Mouse (Mus musculus) myocyte (in vitro differentiated cells): ENCODE data around the gene Cdc73. TPM values are rescaled to one million over a fixed set of nuclear protein-coding genes. Genes with fewer than 3 reads are reported as not detected.

Experiments used
- H3K27me3 ChIP-seq: one replicate; pipeline ENCODE4 v1.6.1; 2011; ENCODE audit not compliant: control insufficient read depth, insufficient read depth, insufficient read length
- H3K36me3 ChIP-seq: one replicate; pipeline ENCODE4 v1.6.1; 2011; ENCODE audit not compliant: control insufficient read depth, insufficient read depth
- H3K4me2 ChIP-seq: one replicate; pipeline ENCODE4 v1.6.1; 2011; ENCODE audit warnings: low read depth, control low read depth
- H3K4me3 ChIP-seq: one replicate; pipeline ENCODE4 v1.5.1; 2011; ENCODE audit warnings: mild to moderate bottlenecking, control low read depth, moderate library complexity
- H3K79me2 ChIP-seq: one replicate; pipeline ENCODE4 v1.6.1; 2011; ENCODE audit not compliant: control insufficient read depth, insufficient read depth
- H3ac ChIP-seq: one replicate; pipeline ENCODE4 v1.6.1; 2011; ENCODE audit not compliant: control insufficient read depth, insufficient read length
- CEBPB ChIP-seq: IDR thresholded peaks from 2 replicates; pipeline ENCODE4 v1.6.1; 2011; ENCODE audit warnings: mild to moderate bottlenecking, moderate library complexity; ENCODE audit not compliant: poor library complexity, insufficient read depth, severe bottlenecking
- E2F4 ChIP-seq: IDR thresholded peaks from one replicate; pipeline ENCODE4 v1.6.1; 2011; ENCODE audit warnings: mild to moderate bottlenecking, control low read depth, moderate library complexity; ENCODE audit not compliant: insufficient read depth
- MAX ChIP-seq: IDR thresholded peaks from one replicate; pipeline ENCODE4 v1.6.1; 2011; ENCODE audit warnings: low read depth, mild to moderate bottlenecking, control low read depth
- MYOD1 ChIP-seq, 3 experiments: IDR thresholded peaks; one replicate each; pipeline ENCODE4 v1.6.1; 2011; ENCODE audit warnings: control low read depth in 2 of 3, low read depth in 2 of 3, mild to moderate bottlenecking in 2 of 3, moderate library complexity in 1 of 3; ENCODE audit not compliant: insufficient read length in 2 of 3, control insufficient read depth in 1 of 3
- MYOG ChIP-seq, 3 experiments: IDR thresholded peaks; one replicate each; pipeline ENCODE4 v1.6.1; 2011; ENCODE audit warnings: control low read depth in 2 of 3, low read depth in 2 of 3, mild to moderate bottlenecking in 2 of 3; ENCODE audit not compliant: insufficient read length in 2 of 3, control insufficient read depth in 1 of 3, insufficient read depth in 1 of 3
- POLR2A ChIP-seq: IDR thresholded peaks from one replicate; pipeline ENCODE4 v1.6.1; 2011; ENCODE audit warnings: low read depth, mild to moderate bottlenecking, control low read depth, moderate library complexity; ENCODE audit not compliant: insufficient read length
- POLR2AphosphoS2 ChIP-seq: IDR thresholded peaks from one replicate; pipeline ENCODE4 v1.6.1; 2011; ENCODE audit warnings: low read depth, control low read depth; ENCODE audit not compliant: insufficient read length
- REST ChIP-seq: IDR thresholded peaks from one replicate; pipeline ENCODE4 v1.6.1; 2011; ENCODE audit warnings: mild to moderate bottlenecking, control low read depth, moderate library complexity; ENCODE audit not compliant: insufficient read depth, insufficient read length
- SRF ChIP-seq: IDR thresholded peaks from one replicate; pipeline ENCODE4 v1.6.1; 2011; ENCODE audit warnings: low read depth; ENCODE audit not compliant: control insufficient read depth, insufficient read length
- TCF12 ChIP-seq: IDR thresholded peaks from one replicate; pipeline ENCODE4 v1.6.1; 2011; ENCODE audit warnings: mild to moderate bottlenecking, control low read depth; ENCODE audit not compliant: poor library complexity, insufficient read depth, severe bottlenecking
- TCF3 ChIP-seq: IDR thresholded peaks from one replicate; pipeline ENCODE4 v1.6.1; 2011; ENCODE audit warnings: low read depth, control low read depth; ENCODE audit not compliant: insufficient read length
- USF1 ChIP-seq: IDR thresholded peaks from one replicate; pipeline ENCODE4 v1.6.1; 2011; ENCODE audit warnings: low read depth, mild to moderate bottlenecking, control low read depth, moderate library complexity
- polyA plus RNA-seq: library from polyadenylated mRNA; unstranded; fragments of >200 nt; fragmentation: generic; extraction: Trizol; gene quantifications from one replicate; pipeline ENCODE4 v1.2.1, GENCODE M21; 2012; ENCODE audit warnings: missing spikeins

Gene Cdc73
- polyA plus RNA-seq, 1 experiment, result 15.6 TPM

- Histone ChIP-seq H3K4me3 (no peak overlapping the region), H3K36me3 (peaks cover 16% of the 10 kb centered on the region), H3K27me3 (no peaks in the 10 kb centered on the region), H3ac (no peak overlapping the region), H3K4me2 (no peak overlapping the region), H3K79me2 (no peaks in the 10 kb centered on the region)
- TF ChIP-seq MAX (no peak), TCF12 (no peak), REST (no peak), MYOG (IDR thresholded peaks at IDR 0.05; ENCODE audit: control insufficient read depth in 1 of 3, insufficient read depth in 1 of 3, insufficient read length in 2 of 3, low read depth in 2 of 3) (no peak), MYOD1 (IDR thresholded peaks at IDR 0.05; ENCODE audit: control insufficient read depth in 1 of 3, insufficient read length in 2 of 3, low read depth in 2 of 3) (no peak), TCF3 (no peak), E2F4 (no peak), SRF (no peak), USF1 (no peak), POLR2AphosphoS2 (no peak), POLR2A (no peak), CEBPB (no peak)
These were observed 49.0 kb downstream of the Cdc73 start for GRCm38 (mm10) chr1:143653646-143654045.

GRCm38 (mm10) chr1:143650317-143650716 lies 52.4 kb downstream of the Cdc73 start:
- no peaks in the 10 kb centered on the region for H3K79me2 ChIP-seq
- H3K27me3 ChIP-seq, result no peaks in the 10 kb centered on the region
- no peak overlapping the region for H3K4me2 ChIP-seq
- TF ChIP-seq USF1 (no peak), MAX (no peak), TCF12 (no peak), POLR2AphosphoS2 (no peak), REST (no peak), E2F4 (no peak)
- H3K36me3 ChIP-seq, result peaks cover 21% of the 10 kb centered on the region
- H3K4me3 ChIP-seq, result no peak overlapping the region
- no peak overlapping the region for H3ac ChIP-seq

- Histone ChIP-seq H3K4me2 (no peak overlapping the region), H3ac (no peak overlapping the region), H3K4me3 (no peak overlapping the region), H3K79me2 (no peaks in the 10 kb centered on the region), H3K27me3 (no peaks in the 10 kb centered on the region), H3K36me3 (peaks cover 12% of the 10 kb centered on the region)
- TF ChIP-seq POLR2AphosphoS2 (no peak), POLR2A (no peak), USF1 (no peak), REST (no peak), MYOG (IDR thresholded peaks at IDR 0.05; ENCODE audit: control insufficient read depth in 1 of 3, insufficient read depth in 1 of 3, insufficient read length in 2 of 3, low read depth in 2 of 3) (no peak), SRF (no peak), MYOD1 (IDR thresholded peaks at IDR 0.05; ENCODE audit: control insufficient read depth in 1 of 3, insufficient read length in 2 of 3, low read depth in 2 of 3) (no peak), TCF12 (no peak), MAX (no peak), CEBPB (no peak), E2F4 (no peak), TCF3 (no peak)
These were observed 56.5 kb downstream of the Cdc73 start for GRCm38 (mm10) chr1:143646219-143646618.

- no peak overlapping the region for H3ac ChIP-seq
- no peaks in the 10 kb centered on the region for H3K79me2 ChIP-seq
- H3K4me3 ChIP-seq, result no peak overlapping the region
- no peaks in the 10 kb centered on the region for H3K27me3 ChIP-seq
- no peak overlapping the region for H3K4me2 ChIP-seq
- TF ChIP-seq E2F4, result no peak
- no peak for TF ChIP-seq MYOD1 (IDR thresholded peaks at IDR 0.05; ENCODE audit: control insufficient read depth in 1 of 3, insufficient read length in 2 of 3, low read depth in 2 of 3)
- peaks cover 9% of the 10 kb centered on the region for H3K36me3 ChIP-seq
These were observed 57.3 kb downstream of the Cdc73 start for GRCm38 (mm10) chr1:143645386-143645785.

GRCm38 (mm10) chr1:143644221-143644620 lies 58.5 kb downstream of the Cdc73 start:
- H3K27me3 ChIP-seq, result no peaks in the 10 kb centered on the region
- H3K4me2 ChIP-seq, result no peak overlapping the region
- TF ChIP-seq CEBPB, result no peak
- TF ChIP-seq TCF12, result no peak
- no peak for TF ChIP-seq MAX
- TF ChIP-seq MYOD1 (IDR thresholded peaks at IDR 0.05; ENCODE audit: control insufficient read depth in 1 of 3, insufficient read length in 2 of 3, low read depth in 2 of 3), result no peak
- TF ChIP-seq REST, result no peak
- no peak overlapping the region for H3ac ChIP-seq
- H3K79me2 ChIP-seq, result no peaks in the 10 kb centered on the region
- peaks cover 5% of the 10 kb centered on the region for H3K36me3 ChIP-seq
- H3K4me3 ChIP-seq, result no peak overlapping the region
